Mouse (Mus musculus) megakaryocyte-erythroid progenitor cell, adult 5-6 weeks (primary cell): ENCODE measurements around the gene Tspan18. TPM values are rescaled to one million over a fixed set of nuclear protein-coding genes. Genes with fewer than 3 reads are reported as not detected.

Source experiments
- ATAC-seq: replicated peaks from 2 replicates; pipeline ENCODE4 v1.8.0; 2016; ENCODE audit warnings: mild to moderate bottlenecking, inconsistent platforms; ENCODE audit not compliant: severe bottlenecking, poor library complexity, low FRiP score, low TSS enrichment
- total RNA-seq, 2 experiments: library from RNA; stranded (forward) in 1 of 2; stranded (reverse) in 1 of 2; fragments of 200-1000, 215-1000 nt in 1 of 2; fragments of >200 nt in 1 of 2; fragmentation: Nextera tagmentation in 1 of 2; gene quantifications; 2 replicates each; pipeline ENCODE4 v1.2.3; 2014 to 2017

The Tspan18 gene
- total RNA-seq, 2 experiments from 2014 or later, result 4.1 TPM; not detected in 1

DNA sequence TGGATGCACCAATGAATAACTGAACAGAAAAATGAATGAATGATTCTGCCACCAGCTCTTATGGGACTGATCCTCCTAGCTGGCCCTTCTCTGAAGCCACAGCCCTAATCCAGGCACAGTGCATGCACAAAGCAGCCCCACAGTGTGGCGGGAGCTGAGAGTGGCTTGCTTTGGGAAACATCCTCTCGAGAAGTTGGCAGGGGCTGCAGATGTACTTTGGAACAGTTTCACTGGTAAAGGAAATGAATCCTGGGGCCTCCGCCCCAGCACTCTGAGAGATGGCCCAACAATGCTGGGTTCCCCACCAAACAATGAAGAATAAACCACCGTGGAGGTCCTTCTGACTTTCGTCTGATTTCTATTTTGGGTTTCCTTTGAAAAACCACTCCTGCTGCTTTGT lies 64.2 kb downstream of the Tspan18 start:
- no peak for ATAC-seq

DNA sequence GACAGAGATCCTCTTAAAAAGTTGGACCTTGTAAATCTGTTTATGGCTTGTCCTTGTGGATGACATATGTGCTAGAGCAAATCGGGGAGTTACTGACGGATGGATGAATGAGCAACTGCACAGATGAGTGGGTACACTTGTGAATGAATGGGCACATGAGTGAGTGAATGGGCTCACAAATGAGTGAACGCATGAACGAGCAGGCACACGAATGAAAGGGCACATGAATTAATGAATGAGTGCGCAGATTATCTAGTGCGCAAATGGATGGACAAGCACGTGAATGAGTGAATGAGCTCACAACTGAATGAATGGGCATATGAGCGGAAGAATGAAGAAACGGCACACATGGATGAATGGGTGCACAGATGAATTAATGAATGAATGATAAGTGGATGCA lies 64.7 kb downstream of the Tspan18 start:
- no peak for ATAC-seq

DNA sequence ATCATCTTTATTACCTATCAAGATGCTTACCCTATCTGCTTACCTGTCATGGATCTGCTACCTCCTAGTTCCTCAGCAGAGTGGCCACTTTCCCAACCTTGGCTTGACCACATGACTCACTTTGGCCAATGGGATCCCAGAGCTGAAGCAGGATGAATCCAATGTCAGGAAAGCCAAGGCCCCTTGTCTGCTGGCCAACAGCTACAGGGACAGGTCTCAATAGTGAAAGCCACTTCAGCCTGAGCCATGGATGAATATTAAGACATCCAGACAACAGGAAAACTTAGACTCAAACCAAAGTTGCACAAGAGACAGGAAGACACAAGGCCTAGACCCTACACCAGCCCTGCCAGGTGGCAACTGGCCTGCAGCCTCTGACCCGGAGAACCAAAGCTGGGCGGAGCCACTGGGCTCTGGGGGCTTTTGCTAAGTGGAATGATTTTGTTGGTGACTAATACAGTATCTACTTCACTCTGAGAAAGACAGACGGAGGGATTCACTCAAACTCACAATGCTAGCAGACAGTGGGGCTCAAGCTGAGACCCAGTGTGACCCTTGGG lies 65.5 kb downstream of the Tspan18 start:
- no peak for ATAC-seq

DNA sequence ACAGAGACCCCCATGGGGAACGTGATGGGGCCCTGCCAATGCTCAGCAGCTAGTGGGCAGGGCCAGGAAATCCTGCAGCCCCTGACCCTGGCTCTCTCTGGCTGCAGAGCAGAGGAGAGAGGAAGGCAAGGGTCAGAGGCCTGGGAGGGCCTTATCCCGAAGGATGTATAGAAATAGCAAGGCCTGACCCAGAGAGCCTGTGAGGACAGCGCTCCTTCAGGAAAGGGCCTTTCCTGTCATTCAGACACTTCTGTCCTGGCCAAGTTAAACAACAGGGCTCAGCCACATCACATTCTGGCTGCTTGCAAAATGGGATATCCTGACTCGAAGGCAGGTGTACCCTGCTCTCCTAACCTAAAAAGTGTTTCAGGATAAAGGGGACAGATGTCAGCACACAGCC lies 66.5 kb downstream of the Tspan18 start:
- no peak for ATAC-seq

DNA sequence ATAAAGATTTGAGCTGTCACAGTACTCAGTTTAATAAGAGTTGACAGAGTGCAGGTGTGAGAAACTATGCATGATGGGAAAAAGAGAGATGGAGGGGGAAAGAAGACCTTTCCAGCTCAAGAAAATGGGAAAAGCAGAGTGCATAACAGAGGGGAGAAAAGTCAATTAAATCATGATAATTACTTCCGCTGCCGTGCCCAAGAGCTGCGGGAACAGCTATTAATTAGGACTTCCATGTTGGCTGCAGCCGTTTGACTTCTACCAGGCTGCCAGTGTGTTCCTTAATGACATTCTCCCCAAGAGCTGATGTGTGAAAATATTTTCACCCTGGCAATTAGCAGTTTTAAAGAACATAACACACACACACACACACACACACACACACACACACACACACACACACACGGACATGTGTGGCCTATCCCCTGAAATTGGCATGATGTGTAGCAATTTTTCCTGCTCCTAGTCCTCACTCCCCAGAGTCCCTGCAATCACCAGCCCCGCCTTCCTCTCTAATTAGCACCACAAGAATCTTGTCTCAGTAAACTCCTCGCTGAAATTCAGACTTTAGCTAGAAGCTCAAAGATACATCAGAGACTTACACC lies 67.6 kb downstream of the Tspan18 start:
- ATAC-seq, result no peak

DNA sequence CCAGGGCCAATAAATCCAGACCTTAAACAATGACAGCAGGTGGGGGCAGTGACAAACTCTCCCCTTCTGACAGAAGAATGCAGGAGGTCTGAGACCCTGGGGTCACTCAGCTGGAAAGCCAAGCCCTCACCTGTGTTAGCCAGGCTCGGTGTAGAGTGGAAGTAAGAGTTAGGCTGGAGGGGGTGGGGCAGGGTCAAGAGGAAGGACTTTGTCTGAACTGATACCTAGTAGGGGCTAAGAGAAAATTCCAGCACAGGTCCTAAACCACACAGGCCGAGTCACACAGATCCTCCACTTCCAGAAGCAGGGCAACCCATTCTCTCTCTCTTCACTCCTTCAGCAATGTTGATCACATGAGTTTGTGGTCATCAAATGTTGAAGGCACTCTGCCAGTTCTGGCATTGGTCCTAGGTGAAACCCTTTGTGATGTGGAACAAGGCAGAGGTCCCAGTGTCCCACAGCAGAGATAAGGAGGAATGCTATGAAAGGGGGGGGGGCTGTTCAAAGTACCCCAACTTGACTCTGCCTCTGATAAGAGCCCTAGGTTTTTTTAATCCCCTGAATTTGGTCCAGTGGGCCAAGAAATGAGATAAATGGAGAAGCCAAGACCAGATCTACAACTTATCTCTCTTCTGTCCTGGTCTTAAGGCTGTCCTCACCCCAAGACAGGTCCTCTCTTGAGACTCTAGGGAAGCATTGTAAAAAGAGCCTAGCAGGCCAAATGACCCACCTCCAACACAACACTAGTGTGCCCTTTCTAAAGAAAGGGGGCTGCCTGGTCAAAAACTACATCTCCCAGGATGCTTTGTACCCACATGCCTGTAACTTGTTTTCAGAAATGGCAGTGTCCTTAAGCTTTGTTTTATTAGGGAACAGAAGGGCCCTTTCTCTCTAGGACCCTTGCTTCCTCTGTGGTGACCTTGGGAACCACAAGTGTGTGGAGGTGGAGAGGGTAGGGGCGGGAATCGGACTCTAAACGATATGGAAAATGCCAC lies 71.7 kb downstream of the Tspan18 start:
- ATAC-seq, result no peak

DNA sequence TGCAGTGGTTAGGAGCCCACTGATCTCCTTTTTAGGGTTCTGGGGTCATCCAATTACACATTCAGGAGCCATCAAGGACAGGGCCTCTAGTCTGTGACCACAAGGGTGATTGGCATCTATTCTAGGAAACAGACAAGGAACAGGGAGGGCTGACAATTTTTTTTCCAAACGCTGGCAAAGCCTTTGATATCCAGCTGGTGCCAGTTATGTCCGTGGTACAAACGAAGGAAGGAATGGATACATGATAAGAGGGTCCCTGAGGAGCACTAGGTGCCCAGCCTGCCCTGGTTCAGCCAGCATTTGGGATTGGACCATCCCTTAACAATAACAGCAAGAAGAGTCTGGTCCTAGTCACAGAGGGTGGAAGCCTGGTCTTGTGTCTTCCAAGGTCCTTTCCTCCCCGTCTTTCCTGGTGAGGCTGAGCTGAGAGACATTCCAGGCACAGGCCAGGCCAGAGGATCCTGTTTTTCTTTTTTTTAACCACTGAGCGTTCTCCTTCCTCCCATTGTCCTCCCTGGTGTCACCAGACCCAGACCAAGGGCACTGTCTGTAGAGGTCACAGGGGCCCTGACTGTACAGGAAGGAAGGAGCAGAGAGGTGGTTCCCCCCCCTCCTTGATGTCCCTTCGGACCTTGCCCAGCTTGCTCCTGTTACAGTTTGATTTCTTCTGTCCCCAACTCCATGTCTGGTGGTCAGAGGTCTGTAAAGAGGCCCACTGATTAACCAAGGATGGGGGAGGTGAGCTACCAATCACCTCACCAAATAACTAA lies 72.6 kb downstream of the Tspan18 start:
- ATAC-seq, result no peak

DNA sequence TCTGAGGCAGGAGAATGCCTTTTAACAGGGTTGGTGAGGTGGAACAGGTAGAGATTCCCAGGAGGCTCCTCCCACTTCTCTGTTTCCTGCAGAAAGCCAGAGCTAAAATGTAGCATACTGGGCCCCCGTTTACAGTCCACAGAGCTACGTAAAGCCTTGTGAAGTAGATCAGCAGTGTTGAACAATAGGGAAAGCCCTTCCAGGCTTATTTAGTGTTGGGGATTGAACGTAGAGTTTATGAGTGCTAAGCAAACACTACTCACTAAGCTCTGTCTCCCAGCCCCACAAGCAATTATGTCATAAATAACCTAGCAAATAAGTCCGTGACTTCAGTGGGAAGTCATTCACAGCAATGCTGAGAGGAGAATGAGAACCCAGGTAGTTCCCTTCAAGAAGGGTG lies 76.7 kb downstream of the Tspan18 start:
- ATAC-seq, result no peak

DNA sequence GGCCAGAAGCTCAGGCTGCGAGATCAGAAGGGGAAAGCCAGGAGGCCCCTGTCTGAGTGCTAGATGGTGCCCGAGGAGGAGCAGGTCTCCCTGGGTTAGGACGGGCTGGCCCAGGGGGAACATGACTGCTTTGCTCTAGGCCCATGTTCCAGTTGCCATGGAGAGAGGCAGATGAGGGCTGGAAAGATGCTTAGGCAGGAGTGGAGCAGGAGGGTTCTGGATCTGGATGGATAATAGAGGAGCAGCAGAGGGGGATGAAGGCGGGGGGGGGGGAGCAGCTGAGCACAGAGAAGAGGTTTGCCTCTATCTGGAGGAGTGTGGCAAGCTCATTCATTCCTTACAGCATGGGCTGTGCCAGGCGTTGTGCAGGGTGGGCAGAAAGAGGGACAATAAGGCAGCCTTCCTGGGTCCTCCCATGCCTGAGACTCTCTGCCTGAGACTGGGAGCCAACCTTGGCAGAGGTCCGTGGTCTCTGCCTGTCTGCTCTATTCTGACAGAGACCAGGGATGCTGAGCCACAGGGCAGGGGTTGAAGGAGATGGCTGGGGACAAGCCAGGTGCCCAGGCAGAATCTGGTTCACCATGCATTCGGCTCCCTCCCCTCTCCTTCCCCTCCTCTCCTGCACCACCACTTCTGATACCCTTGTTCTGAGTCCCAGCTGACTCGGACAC lies 77.4 kb downstream of the Tspan18 start:
- ATAC-seq, result no peak

DNA sequence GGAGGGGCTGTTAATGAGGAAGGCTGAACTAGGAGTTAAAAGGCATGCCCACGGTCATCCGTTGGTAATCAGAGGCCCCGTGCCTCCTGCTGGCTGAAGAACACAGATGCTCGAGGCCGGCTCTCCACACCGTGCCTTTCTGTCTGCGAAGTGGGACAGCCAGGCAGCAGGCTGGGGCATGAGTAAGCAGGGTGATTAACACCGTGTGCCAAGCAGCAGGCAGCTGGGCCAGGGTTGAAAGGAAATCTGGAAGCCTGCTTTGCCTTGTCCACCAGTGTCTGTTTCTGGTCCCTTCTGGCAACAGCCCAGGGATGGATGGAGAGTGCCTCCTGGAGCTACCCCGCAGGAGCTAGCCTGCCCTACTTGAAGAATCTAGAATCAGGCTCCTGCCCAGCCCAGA lies 81.9 kb downstream of the Tspan18 start:
- ATAC-seq, result no peak

DNA sequence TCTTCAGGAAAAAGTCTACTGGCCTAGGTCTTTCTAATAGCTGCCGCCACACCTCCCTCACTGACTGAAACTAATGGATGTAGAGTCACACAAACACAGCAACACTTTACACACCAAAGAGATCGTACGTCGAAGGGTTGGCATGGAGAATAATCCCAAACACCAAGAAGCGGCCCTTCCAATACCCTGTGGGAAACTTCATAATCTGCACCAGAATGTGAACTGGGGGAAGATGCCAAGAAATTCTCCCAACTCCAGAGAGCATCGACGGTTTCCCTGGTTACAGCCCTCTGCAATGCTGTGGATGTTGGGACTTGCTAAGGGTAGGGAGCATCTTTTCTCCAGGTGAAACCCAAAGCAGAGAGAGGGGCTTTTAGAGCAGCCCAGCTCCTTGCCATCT lies 83.7 kb downstream of the Tspan18 start:
- no peak for ATAC-seq

DNA sequence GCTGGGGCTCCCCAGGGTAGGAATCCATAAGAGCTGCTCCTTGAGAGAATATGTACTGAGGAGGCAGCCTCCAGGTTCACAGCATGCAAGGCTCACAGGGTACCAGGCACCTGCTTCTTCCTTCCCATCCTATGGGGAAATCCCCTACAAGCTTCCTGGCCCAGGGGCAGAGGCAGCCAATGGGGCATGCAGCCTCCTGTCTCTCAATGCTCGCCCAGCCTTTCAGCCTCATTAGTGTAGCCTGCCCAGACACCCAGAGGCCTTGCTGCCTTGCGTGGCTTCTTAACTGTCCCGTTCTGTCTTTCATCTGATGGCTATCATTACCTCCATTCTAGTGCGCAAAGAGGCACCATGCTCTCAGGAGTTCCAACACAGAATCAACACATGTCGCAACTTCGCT lies 85.2 kb downstream of the Tspan18 start:
- ATAC-seq, result 0 out of 2 replicates have a peak, but pooled peaks have one; percentile 24

DNA sequence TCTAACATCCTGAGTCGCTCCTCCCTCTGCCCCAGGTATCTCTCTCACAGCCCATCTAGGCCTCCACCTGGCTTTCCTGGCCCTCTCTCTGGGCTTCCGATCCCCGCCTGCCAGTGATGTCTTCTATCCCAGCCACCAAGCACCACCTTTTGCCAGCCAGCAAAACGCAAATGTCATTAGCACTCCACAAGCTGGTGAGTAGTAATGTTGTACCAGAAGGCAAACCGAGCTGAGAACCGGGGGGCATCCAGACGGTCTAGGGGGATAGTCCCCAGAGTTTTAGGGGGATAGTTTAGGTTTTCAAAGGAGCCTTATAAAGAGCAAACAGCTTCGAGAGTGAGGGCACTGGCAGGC lies 90.2 kb downstream of the Tspan18 start:
- no peak for ATAC-seq

DNA sequence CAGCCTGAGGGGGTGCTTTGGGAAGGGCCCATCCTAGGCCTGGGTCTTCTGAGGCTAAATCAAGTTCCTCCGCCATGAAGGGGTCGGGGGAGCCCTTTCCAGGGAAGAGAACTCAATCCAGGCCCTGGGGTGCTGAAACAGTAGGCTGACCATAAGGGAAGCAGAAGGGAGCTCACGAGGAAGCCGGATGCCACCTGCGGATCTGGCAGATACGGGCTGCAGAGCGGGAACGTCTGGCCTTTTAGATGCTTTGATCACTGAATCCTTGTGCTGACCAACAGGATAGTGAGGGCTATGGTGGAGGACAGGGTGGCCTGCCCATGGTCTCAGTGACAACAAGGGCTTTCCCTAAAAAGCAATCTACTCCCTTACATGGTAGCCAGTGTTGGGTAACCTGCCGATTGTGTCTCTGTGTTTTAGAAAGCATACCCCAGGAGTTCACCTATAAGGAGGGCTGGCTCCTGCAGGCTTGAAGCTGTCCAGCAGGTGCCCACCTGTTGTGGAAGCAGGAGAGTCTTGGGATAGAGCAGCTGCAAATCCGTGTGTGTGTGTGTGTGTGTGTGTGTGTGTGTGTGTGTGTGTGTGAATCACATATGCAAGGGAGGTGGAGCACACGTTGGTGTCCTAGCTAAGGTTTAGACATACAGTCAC lies 90.7 kb downstream of the Tspan18 start:
- no peak for ATAC-seq

DNA sequence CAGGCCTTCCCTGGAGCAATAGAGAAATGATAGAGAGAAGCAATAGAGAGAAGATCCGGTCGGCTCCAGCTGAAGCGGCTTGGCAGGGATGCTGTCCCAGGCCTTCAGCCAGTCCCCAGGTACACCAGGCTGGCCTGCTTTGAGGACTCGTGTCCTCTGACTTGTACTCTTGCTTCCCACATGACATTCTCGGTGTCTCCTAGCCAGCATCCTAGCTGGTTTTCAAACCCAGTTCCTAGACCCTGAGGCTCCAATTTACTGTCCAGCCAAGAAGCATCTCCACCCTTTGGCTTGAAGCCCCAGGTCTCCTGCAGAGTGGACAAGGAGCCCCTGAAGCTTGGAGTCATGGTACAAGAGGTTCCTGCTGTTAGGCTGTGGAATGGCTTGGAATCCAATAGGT lies 92.1 kb downstream of the Tspan18 start:
- no peak for ATAC-seq

DNA sequence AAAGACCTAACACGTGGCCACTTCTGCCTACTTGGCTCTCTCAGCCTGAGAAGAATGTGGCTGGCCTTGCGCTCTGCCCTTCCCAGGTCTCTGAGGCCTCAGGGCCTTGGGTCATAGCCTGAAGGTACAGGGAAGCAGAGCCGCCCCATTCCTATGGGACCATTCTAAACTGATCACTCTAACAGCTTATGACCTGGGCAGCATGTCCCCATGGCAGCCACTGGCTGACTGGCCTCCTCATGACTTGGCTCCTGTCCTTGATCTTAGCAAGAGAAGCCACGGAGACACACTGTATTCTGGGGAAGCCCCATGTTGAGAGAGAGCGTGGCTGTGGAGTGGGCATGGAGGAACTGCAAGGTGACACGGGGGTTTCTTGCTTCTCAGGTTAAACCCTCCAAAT lies 95.4 kb downstream of the Tspan18 start:
- no peak for ATAC-seq

DNA sequence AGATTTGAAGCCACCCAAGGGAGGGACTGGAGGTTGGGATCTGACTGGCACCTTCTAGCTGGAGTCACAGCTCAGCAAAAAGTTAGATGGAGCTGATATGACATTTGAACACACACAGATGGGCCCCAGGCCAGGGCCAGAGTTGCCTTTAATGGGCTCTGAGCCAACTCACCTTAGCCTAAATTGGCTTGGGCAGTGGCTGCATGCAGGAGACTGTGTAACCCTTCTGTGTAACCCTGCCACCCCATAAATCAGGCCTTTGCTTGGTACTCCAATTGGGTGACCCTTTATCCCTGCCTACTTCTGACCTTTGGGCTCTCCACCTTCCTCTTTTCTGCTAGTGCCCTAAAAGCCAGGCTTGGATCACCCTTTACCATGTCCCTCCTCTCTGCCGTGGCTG lies 97.2 kb downstream of the Tspan18 start:
- ATAC-seq, result no peak

DNA sequence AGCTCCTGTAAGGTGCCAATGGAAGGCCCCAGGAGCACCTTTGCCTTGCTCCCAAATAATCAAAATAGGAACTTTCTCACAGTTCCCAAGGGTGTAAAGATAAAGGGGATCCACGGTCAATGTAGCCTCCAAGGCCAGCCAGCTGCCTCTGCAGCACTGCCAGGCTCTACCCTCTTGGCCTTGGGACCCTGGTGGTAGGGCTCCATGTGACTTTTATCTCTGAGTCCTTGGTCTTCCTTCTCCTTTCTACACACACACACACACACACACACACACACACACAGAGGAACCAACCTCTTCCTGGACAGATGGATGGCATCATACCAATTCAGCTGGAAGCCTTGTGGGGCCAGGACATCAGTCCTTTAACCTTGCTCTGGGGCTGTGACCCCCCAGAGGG lies 102.2 kb downstream of the Tspan18 start:
- no peak for ATAC-seq

DNA sequence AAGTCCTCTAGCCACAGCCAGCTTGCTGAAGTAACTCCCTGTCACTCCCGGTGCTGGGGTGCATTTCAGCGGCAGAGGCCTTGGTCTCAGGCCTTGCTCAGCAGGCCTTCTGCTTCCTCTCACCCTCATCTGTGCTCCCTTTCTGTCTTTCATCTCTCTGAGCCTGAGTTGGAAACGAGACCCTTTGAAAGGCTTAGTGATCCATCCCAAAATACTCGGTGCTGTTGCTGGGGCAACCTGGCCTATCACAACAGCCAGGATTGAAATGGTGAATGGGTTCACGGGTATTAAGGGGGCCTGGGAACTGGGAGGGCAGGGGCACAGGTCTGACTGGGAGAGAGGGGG lies 105.9 kb downstream of the Tspan18 start:
- ATAC-seq, result no peak
